Mouse (Mus musculus) CD4-positive, CD25-positive, alpha-beta regulatory T cell, adult 4 months (primary cell): ENCODE data around the gene Gars. TPM values are rescaled to one million over a fixed set of nuclear protein-coding genes. Genes with fewer than 3 reads are reported as not detected.

Source experiments
- ATAC-seq: one replicate; pipeline ENCODE4 v1.8.0; 2017
- polyA plus RNA-seq, 2 experiments: library from polyadenylated mRNA; unstranded; fragments of 100-300 nt; shearing (Covaris generic); gene quantifications; one replicate each; pipeline ENCODE4 v1.2.1; 2017

Gene Gars
- polyA plus RNA-seq, 2 experiments from 2014 or later = 21.0 to 24.7 TPM

DNA sequence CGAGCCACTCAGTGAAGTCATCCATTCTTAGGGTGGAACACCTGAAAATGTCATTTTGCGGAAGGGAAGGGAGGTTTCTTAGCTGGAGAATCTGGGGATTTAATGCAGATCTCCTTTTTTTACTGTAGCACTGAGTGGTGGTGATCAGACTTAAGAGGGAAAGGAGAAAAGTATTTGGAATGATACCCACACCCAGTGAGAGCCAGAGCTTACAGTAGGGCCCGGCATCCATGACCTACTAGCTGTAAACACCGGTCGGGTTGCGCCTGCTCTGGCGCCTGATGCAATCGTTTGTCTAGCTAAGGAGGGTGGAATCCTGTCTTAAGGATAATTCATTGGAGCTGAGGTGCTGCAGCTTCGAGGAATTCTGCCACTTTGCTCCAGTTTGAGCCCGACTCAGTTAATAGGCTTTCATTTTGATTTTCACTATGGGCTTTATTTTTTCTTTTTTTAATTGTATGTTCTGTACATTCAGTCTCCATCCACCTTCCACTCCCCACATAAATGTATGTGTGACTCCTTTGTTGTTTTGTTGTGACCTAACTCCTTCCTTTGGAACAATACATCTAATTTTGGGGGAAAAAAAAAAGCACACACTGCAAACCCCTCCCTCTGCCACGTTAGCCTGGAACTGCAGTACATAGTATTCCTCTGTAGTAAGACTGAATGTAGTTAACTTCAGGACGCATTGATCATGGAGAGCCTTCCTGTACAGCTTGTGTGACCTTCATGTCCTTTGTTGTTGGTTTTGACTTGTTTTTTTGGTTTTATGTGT, 1.1 kb downstream of the Gars start:
- ATAC-seq = no peak

DNA sequence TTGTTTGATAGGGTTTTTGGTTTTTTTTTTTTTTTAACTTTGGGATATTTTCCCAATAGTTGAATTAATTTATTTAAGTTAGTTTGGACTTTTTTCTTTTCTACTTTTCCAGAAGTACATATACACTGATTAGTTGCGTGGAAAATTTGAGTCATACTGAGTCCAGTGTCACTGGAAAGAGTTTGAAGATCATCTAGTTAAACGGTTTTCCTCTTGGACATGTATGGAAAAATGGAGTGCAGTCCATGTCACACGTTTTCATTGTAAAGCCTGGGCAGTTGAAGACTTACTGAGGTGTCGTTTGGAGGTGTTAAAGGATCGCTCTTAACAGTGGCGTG, 1.6 kb downstream of the Gars start:
- ATAC-seq = no peak

DNA sequence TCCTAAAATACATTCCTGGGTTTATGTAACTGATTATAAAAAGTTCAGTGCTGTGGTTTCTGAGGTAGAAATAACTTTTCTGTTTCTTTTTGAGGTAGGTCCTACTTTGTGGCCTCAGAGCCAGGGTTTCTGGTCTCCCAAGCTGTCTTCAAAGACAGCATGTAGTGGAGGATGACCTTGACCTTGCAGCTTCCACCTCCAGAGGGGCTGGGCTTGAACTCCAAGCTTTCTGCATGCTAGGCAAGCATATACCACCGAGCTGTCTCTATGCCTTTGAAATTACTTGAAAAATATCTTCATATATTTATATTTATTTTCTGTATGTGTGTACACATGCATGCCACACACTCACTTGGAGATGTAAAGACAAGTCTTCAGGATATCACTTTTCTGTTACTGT, 2.2 kb downstream of the Gars start:
- ATAC-seq = no peak

DNA sequence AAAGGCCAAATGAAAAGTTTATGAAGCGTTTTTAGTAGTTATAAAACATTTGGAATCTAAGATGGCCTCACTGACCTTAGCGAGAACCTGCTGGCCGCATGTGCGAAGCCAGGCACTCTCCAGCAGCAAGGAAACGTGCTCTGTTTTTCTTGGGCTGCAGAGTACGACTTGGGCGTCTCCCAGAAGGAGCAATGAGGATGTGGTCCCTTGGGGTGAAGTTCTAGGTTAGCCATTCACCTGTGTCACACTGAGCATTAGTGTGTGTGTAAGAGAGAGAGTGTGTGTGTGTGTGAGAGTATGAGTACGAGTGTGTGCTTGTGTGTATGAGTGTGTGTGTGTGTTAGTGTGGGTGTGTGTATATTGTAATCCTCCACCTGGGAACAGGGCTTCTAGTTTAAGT, 5.4 kb downstream of the Gars start:
- ATAC-seq = no peak

DNA sequence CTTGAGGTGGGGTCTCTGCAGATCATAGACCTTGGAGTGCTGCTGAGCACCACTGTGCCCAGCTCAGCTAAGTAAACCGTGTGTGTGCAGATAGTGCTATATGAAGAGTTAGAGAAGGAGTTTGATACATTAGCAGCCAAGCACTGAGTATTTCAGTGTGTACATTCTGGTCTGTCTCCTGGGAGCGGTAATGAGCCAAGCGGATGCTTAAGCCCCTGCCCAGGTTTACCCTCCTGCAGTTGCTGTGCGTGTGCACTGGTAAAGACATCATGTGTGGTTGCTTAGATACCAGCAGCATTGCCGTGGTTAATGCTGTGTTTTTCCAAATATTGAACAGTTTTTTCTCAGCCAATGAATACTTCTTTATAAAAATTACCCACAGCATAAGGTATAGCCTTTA, 6.7 kb downstream of the Gars start:
- no peak for ATAC-seq

DNA sequence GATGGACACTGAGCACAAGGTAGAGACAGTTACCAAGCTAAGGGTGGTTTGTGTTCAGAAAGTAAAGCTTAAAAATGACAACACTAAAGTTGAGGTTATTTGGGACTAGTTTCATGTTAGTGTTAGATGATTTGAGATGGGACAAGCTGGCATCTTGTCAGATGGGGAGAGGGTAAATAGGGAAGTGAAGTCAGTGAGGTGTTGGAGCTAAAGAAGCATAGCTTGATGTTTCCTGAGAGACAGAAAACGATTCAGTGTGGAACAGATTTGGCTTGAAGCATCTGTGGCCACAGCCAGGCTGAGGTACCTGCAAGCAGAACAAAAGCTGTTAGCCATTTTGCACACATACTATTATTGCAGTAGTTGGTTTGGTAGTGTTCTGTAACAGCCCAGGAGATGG, 7.5 kb downstream of the Gars start:
- no peak for ATAC-seq

DNA sequence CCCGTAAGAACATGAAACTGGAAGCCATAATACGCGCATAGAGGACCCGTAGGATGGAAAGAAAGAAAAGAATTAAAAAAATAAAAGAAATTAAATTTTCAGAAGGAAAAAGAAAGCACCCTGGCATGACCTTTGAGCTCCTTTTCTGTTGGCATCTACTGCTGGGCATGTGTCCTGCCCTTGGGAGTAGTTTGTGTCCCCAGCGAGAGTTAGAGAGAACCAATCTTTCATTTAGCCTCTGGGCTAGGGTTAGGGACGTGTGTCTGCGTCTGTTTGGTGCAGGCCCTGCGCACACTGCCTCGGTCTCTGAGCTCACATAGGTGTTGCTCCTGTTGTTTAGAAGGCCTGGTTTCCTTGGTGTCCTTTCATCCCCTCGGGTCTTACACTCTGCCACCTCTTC, 11.4 kb downstream of the Gars start:
- no peak for ATAC-seq

DNA sequence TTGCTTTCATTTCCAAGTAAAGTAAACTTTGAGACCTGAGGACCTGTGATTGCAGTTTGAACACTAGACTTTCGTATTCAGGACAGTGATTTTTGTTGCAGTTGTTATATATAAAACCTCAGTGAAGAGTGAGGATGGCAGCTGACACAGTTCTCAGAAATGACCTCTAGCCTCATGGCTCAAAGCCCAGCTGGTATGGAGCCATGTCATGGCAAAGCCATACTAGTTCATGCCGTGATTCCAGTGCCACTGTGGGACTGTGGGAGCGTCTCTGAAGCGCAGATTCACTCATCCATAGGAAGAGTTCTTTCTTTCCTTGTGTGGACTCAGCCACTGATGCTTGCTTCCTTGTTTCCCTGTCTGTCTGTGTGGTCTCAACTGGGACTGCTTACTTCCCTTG, 16.7 kb downstream of the Gars start:
- ATAC-seq = no peak

DNA sequence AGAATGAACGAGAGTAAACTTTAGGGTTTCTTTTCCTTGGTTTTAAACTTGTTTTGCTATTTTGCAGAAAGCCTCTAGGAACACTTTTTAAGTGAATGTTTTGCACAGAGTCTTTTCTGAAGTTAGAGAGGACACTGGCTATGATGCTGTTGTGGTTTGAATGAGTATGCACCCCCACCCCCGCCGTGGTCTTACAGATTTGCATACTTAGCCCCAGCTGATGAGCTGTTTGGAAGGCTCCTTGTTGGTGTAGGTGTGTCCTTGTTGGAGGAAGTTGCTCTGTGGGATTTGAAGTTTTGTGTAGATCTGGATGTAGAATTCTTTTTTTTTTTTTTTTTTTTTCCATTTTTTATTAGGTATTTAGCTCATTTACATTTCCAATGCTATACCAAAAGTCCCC, 19.6 kb downstream of the Gars start:
- ATAC-seq = no peak

DNA sequence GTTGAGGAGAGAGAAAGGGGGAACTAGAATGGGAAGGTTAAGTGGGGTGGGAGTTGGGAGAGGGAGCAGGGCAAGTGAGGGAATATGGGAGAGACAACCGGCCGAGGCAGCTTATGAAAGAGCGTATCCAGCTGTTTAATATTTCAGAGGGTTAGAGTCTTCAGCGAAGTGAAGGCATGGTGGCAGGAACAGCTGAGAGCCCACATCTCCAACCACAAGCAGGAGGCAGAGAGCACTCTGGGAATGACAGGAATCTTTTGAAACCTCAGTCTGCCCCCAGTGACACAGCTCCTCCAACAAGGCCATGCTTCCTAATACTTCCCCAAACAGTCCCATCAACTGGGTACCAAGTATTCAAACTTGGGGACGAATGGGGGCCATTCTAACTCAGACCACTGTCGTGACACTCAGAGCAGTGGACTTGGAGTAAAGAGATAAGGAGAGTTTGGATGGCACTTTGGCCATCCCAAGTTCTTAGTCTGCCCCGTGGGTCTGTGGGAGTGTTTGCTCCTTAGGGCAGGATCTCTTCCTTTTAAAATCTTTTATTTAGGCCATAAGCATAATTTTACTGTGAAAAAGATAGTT, 22.5 kb downstream of the Gars start:
- ATAC-seq = no peak

DNA sequence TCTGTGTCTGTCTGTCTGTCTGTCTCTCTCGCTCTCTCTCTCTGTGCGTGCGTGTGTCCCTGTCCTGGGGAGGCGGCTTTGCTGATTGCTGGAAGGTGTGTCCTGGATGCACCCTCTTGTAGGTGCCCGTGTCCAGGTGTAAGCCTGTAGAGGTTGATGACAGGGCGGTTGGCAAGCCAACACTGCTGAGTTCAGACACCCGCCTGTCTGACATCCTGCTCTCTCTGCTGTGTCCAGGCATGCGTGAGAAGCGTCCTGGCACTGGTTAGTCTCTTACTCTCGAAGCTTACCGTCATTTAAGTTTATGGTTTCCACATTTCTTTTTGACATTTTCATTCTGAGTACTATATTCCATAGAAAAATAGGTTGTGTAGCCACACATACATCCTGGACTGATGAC, 23.5 kb downstream of the Gars start:
- no peak for ATAC-seq

DNA sequence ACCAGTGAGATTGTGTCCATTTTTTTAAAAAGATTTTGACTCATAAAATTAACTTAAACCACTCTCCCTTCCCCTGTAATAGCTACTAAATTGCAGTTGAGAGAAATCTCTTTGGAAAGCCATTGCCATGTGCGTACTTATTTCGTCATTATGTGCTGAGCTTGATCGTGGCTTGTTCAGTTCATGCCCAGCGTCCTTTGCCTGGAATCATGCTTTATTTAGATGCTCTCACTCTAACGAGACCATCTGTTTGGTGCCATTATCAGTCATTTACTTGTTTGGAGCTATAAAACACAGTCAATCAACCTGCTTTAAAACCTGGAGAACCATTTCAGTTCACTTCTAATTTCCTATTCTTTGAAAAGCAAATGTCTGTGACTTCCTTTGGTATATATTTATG, 24.4 kb downstream of the Gars start:
- ATAC-seq = no peak

DNA sequence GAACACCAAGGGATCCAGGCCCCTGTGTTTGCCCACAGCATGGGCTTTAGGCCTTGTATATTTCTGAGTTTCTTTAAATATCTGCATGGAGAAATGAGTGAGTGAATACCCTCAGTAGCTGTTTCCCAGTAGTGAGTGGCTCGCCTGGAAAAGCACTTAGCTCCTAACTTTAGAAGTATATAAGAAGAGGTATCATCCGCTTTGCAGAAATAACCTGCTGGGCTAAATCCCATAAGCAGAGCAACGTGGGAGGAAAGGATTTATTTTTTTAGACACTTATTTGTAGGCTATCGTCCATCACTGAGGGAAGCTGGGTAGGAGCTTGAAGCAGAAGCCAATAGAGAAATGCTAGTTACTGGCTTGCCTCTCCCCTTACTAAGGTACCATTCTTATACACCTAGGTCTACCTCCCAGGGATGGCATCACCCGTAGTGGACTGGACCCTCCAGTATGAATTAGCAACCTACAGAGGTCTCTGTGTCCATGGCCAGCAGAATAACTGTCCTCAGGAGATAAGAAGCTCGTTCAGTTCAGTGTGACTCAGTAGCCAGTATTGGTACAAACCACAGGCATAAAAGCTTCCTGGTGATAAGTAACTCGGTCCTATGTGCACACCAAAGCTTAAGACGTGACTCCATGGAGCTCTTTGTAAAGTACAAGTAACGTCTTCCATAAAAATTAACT, 26.1 kb downstream of the Gars start:
- ATAC-seq = no peak

DNA sequence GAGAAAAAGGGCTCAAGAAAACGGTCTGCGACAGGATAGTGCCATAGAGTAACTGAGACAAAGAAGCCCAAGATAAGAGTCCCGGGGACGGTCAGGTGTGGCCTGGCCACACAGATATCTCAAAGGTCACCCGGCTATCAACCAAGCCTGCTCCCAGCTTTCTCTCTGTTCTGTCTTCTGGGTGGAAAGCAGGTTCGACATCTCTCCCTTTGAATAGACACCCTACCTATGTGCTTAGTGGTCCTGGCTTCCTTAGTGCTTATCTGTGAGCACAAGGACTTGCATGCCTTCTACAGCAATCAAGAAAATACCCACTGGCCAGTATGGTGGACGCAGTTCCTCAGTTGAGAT, 26.6 kb downstream of the Gars start:
- no peak for ATAC-seq

DNA sequence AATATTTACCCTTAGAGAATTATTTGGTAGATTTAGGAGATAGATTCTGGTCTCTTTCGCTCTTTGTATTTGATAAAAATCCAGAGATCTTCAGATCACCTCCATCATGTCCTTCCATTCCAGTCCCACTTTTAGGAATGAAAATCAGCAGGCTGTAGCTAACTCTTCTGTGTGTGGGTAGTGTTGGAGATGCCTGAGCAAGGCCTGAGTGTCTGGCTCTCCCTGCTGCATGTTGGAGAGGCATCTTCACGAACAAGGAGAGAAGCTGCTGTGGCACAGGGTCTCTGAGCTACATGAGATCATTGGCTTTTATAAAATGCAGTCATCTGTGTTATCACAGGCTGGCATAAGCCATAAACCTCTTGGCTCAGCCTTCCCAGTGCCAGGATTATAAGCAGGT, 28.1 kb downstream of the Gars start:
- no peak for ATAC-seq

DNA sequence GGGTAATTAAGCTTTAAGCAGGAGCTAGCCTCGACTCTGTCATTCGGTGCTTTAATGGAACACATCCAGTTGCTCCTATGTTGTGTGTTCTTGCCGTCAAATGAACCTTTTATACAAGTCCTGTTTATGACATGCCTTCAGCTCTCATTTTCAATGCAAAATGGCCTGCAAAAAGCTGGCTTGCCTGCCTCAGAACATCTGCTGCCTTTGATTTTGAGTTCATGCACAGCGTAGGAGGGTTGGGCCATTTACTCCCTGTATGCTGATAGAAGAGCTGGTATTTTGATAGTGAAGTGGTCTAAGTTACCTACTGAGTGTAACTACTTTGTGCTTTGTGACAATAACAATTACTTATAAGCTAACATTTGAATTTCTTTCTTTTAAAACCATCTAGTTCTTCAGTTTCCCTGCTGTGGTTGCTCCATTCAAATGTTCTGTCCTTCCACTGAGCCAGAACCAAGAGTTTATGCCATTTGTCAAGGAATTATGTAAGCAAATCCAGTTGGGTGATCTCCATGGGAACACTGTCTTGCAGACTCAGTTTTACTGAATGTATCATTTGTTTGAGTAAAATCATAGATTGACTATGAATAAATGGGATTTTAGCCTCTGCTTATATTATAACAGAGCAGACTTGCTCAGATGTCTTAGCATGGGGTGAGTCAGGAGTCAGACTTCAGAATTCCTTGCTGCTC, 38.9 kb downstream of the Gars start:
- no peak for ATAC-seq

DNA sequence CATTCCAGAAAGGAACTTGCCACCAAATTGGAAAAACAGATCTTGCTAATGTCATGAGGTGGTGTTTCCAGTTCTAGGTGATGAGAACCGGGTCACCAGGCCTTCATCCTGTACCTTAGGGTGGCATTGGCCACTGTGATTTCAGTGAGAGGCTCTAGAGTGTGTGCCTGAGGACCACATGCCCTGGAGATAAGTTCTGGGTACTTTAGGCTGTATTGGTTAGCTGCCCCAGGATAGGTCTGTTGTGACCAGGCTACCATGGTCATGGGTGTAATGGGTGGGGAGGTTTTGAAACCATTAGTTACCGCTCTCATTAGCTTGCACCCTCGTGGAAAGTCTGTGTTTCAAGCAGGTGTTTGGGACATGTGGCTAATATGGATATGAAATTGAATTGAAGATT, 43.6 kb downstream of the Gars start:
- ATAC-seq = no peak

DNA sequence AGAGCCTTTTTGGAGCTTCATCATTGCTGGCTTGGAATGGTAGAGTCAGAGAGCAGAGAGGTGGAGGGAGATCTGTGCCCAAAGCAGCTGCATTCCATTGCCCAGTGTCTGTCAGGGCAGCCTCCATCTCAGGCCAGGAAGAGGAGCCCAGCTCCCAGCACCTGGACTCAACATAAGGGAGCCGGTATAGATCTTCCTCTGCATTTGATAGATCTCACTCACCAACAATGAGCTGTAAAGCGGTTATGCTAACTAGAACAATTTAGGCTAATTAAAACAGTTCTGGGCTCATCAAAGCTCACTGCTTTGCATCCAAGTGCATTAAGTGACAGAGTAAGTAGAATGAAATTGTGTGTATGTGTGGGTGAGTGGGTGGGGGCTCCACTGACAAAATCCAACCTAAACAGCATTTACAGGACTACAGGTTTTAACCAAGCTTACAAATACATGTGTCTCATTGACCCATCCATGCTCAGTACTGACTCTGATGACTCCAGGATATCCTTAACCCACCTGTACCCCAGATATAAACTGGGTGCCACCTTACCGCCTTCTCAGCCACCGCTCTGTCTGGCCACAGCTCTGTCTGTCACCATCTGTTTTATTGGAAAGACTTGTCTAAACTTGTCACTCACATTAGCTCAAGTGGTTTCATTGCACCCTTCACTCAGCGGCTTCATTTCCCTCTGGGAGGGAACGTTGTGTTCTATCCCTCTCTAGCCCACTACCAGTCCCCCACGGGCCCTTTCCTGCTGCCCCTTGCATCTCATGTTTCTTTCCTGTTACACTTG, 44.6 kb downstream of the Gars start:
- no peak for ATAC-seq

DNA sequence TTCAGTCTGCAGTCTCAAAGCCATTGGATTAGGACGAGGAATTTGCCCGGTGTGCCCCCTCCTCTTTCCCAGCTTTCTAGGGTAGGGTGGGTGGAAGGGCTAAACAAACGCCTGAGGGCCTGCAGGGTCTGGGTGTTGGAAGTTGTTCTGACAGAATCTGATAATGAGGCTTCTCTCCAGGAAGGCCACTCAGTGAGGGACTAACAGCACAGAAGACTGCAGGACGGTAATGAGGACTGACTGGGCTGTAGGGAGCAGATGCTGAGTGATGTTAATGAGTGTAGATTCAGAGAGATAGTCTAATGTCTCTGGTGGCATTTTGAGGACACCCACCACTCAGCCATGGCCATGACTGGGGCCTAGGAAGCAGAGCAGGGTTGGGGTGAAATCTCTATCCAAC, 49.5 kb downstream of the Gars start:
- no peak for ATAC-seq

DNA sequence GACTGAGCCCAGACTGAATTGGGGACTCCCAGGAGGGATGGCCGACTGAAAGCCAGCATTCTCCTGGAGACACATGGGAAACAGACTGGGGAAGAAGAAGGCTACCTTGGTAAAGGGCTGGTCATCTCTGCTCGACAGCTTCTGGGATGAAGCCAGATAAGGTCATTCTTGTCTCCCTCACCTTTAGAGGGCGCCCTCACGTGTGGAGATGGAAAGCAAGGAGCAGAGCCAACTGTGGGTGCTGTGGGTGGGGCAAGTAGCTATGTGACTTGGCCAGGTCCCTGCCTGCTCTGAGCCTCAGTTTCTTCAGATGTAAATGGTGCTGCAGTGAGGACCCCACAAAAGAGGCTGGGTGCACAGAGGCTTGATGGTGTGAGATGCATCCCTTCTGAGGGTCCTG, 52.8 kb downstream of the Gars start:
- no peak for ATAC-seq

DNA sequence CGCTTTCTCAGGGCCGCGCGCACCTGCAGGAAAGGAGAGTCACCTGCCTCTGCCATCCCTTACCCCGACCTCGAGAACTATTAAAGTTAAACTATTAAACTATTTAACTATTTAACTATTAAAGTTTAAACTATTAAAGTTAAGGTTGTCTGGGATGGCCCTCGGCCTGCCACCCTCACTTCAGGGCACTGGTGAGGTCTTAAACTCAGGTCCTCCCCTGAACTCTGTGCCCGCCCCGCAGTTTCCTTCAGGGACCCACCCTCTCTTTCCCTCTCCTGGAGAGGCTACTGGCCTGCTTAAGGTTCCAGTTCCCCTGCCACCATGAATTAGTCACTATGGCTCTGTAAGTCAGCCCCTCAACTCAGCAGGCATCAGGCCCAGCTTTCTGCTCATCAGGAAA, 53.6 kb downstream of the Gars start:
- no peak for ATAC-seq

DNA sequence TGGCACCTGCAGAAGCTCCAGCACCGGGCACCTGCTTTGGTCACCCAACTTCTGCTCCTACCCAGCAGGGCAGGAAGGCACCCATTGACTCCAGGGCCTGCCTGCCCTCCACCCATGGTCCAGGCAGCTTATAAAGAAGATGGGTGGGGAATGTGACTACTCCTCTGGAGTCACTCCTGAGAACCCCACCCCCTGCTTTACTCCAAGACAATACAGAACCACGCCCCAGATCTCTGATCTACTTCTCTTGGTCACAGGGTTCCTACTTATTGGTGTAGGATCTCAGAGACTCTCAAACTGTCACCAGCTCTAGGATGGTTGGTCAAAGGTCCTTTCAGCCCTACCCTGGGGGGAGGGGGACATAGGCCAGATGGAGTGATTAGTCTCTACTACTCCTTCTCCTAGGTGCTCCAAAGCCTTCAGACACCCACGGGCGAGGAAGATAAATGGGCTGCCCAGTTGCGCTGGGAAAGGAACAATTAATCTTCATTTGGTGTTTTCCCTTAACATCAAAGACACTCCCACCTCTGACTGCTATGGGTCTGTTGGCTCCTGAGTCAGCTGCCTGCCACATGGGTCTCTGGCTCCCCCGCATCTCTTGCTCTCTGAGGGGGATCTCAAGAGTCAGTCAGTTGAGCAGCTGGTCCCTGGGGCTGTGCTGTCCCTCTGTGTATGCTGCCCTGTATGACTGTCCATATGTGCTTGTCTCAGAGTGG, 55.8 kb downstream of the Gars start:
- ATAC-seq = no peak
